Mouse (Mus musculus) midbrain, postnatal 0 days (tissue): Measurements from ENCODE around the gene Stat2. TPM values are rescaled to one million over a fixed set of nuclear protein-coding genes. Genes with fewer than 3 reads are reported as not detected.

Source experiments
- ATAC-seq: fragments of 200-750 bp; cut with Nextera tagmentation; 2 replicates; pipeline ENCODE4 v1.8.0; 2017; ENCODE audit warnings: moderate number of reproducible peaks, mild to moderate bottlenecking, moderate TSS enrichment, moderate library complexity; ENCODE audit not compliant: low FRiP score
- DNase-seq: peaks from one replicate; pipeline ENCODE4 v3.0.0-alpha.2; 2015; ENCODE audit warnings: low spot score
- H3K27ac ChIP-seq: fragments of 300-500 bp; sonication (generic); 2 replicates; pipeline ENCODE4 v1.5.1; 2014; ENCODE audit warnings: low read depth, mild to moderate bottlenecking, low read length, mixed read lengths
- H3K27me3 ChIP-seq: fragments of 300-500 bp; sonication (generic); 2 replicates; pipeline ENCODE4 v1.6.1; 2014; ENCODE audit warnings: low read length, control low read depth, mixed read lengths; ENCODE audit not compliant: insufficient read depth
- H3K36me3 ChIP-seq: fragments of 300-500 bp; sonication (generic); 2 replicates; pipeline ENCODE4 v1.6.1; 2014; ENCODE audit warnings: low read length, control low read depth, mixed read lengths; ENCODE audit not compliant: insufficient read depth
- H3K4me1 ChIP-seq: fragments of 300-500 bp; sonication (generic); 2 replicates; pipeline ENCODE4 v1.6.1; 2014; ENCODE audit warnings: mild to moderate bottlenecking, control low read depth, antibody characterized with exemption, low read length, mixed read lengths; ENCODE audit not compliant: insufficient read depth
- H3K4me2 ChIP-seq: fragments of 300-500 bp; sonication (generic); 2 replicates; pipeline ENCODE4 v1.6.1; 2014; ENCODE audit warnings: low read depth, mild to moderate bottlenecking, low read length, mixed read lengths; ENCODE audit not compliant: poor library complexity, severe bottlenecking
- H3K4me3 ChIP-seq: fragments of 300-500 bp; sonication (generic); 2 replicates; pipeline ENCODE4 v1.5.1; 2014; ENCODE audit warnings: low read depth, mild to moderate bottlenecking, low read length, moderate library complexity
- H3K9ac ChIP-seq: fragments of 300-500 bp; sonication (generic); replicated peaks from 2 replicates; pipeline ENCODE4 v1.6.1; 2014; ENCODE audit warnings: mild to moderate bottlenecking, low read length, moderate library complexity, mixed read lengths; ENCODE audit not compliant: poor library complexity, severe bottlenecking
- H3K9me3 ChIP-seq: fragments of 300-500 bp; sonication (generic); 2 replicates; pipeline ENCODE4 v1.6.1; 2016; ENCODE audit warnings: low read length, control low read depth
- CTCF ChIP-seq: IDR thresholded peaks from 2 replicates; pipeline ENCODE4 v1.5.1; 2016; ENCODE audit warnings: antibody characterized with exemption, mild to moderate bottlenecking
- WGBS: fragments of 180-500 bp; shearing (Covaris S2); extraction: QIAGEN DNeasy Blood & Tissue Kit; methylation state at CpG from one replicate; pipeline ENCODE4 v1.1.7; 2014; 5-methylcytosine and 5-hydroxymethylcytosine counted together
- polyA plus RNA-seq: library from polyadenylated mRNA; unstranded; fragments of >200 nt; fragmentation: Nextera tagmentation; extraction: Ambion mirVana; gene quantifications from 2 replicates; pipeline ENCODE4 v1.2.1, GENCODE M21; 2015
- total RNA-seq: library from RNA; depleted of rRNA; stranded (reverse); fragments of >200 nt; gene quantifications from 2 replicates; pipeline ENCODE4 v1.2.3, GENCODE M21; 2014

Stat2 gene
- total and polyA plus RNA-seq, 2 experiments from 2014 or later, result 9.8 to 12.9 TPM

DNA sequence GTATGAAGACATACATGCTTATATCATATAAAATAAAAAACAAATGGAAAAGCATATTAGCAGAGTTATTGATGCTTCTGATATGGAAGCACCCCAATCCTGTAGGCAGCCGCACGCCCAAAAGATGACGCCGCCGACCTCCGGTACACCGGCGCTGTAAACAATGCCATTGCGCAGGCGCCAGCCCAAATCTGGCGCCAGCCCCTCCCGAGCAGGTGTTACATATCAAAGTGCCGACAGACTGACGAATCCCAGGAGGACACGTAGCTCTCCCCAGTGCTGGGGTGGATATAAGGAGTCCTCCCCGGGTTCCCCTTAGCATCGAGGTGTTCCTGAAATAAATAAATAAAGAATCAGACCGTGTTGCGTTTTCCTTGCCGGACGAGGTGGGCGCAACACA, 8.1 kb upstream of the Stat2 start:
- H3K9me3 ChIP-seq, result no peaks in the 10 kb centered on the region
- no peak overlapping the region for H3K4me3 ChIP-seq
- DNase-seq (no peak), ATAC-seq (no peak)
- no peak overlapping the region for H3K27ac ChIP-seq
- 85% methylated on average over 22 of the region's 22 CpGs for WGBS
- no peaks in the 10 kb centered on the region for H3K4me1 ChIP-seq
- H3K4me2 ChIP-seq, result no peak overlapping the region
- H3K27me3 ChIP-seq, result no peaks in the 10 kb centered on the region
- TF ChIP-seq CTCF, result no peak
- H3K36me3 ChIP-seq, result no peaks in the 10 kb centered on the region
- H3K9ac ChIP-seq, result no peak overlapping the region

DNA sequence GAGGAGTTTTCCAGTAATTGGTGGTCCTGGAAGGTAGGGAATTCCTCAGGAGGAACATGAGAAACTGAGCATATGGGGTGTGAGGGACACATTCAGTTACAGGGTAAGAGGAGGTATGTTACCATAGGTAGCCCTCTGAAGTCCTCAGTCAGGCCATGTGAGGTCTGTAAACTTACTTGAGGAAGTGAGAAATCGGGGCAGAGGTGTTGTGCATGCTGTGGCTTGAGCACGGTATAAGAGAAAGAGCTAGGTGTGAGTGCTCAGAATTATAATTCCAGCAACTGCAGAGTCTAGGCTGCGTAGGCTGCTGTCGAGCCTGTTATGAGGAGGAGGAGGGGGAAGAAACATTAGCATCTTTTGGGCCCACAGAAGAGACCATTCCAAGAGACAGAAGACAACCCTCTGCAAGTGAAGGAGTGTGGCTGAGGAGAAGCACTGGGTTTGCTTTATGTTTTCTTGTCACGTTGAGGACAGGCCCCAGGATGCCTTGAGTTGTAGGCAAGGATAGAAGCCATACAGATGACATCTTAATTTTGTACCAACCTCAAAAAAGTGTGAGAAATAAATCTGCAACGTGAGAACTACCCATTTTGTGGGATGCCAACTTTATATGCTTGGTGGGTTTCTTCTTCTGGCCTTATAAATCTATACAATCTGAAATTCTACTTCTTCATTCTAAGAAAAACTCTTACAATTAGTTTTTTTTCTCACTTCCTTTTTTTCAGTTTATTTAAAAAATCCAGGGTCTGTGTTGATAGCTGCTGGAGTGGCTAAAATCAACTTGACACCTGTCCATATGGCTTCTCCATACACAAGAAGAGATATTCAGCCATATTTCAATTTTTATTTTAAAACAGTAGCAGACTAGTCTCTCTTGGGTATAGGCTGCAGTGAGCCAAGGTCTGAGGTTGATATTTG, 6.7 kb upstream of the Stat2 start:
- no peak for TF ChIP-seq CTCF
- Histone ChIP-seq H3K4me1 (no peaks in the 10 kb centered on the region), H3K9ac (no peak overlapping the region), H3K27ac (no peak overlapping the region), H3K4me2 (no peak overlapping the region), H3K36me3 (no peaks in the 10 kb centered on the region), H3K27me3 (no peaks in the 10 kb centered on the region), H3K9me3 (no peaks in the 10 kb centered on the region), H3K4me3 (no peak overlapping the region)
- no peak for ATAC-seq
- WGBS, result 80% methylated on average over 6 of the region's 6 CpGs
- DNase-seq, result no peak

DNA sequence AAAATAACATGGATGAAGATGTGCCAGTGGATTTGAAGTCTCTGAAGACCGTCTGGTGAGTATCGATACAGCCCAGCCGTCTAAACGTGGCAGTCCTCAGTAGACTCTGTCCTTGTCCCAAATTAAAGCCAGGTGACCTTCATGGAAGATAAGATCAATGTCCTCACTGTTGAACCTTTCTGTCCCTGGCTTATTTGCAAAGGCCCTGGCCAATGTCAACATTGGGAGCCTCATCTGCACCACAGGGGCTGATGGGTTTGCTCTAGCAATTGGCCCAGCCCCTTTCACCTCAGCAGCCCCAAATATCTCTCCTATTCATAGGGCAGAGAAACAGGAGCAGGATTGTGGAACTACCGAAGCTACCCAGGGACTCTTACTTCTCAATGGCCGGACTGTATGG, 2.0 kb upstream of the Stat2 start, which contains the start of gene Apof:
Apof (plus strand) TSS at position 301 of the 400 bp plus-strand sequence.
- Histone ChIP-seq H3K27ac (no peak within 1 kb of the TSS), H3K4me2 (no peak within 1 kb of the TSS), H3K27me3 (no peaks in the 10 kb centered on the region), H3K9me3 (no peaks in the 10 kb centered on the region), H3K36me3 (no peaks in the 10 kb centered on the region), H3K4me1 (no peaks in the 10 kb centered on the region), H3K4me3 (no peak within 1 kb of the TSS; the same call in 1 of the 2 replicates), H3K9ac (no peak within 1 kb of the TSS)
- WGBS, result 84% methylated on average over 6 of the region's 6 CpGs
- DNase-seq (no peak), ATAC-seq (no peak)
- TF ChIP-seq CTCF, result no peak

DNA sequence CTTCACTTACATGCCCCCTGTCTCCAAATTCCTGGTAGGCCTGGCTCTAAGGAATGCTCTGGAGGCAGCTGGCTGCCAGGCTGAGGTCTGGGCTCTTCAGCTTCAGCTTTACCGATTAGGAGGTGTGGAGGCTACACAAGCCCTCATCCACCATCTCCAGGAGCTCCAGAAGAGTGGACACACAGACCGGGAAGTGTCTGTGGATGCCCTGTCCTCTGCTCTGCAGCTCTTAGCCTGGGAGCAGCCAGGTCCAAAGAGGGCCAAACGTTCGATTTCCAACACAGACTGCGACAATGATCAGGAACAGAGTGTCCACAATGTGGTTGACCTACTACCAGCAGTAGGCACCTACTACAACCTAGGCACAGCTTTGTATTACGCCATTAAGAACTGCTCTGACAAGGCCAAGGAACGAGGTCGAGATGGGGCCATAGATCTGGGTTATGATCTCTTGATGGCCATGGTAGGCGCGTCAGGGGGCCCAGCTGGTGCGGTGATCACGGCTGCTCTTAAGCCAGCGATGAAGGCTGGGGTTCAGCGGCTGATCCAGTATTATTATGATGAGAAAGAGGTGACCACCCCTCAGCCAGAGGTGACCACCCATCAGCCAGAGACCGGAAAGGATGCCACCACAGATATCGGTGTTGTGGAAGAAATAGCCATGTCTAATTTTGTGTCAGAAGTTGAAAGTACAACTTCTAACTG, 1.0 kb upstream of the Stat2 start:
- no peaks in the 10 kb centered on the region for H3K9me3 ChIP-seq
- H3K36me3 ChIP-seq, result no peaks in the 10 kb centered on the region
- no peak for DNase-seq
- H3K27me3 ChIP-seq, result no peaks in the 10 kb centered on the region
- no peak overlapping the region for H3K27ac ChIP-seq
- ATAC-seq, result no peak
- no peaks in the 10 kb centered on the region for H3K4me1 ChIP-seq
- H3K9ac ChIP-seq, result no peak overlapping the region
- TF ChIP-seq CTCF, result no peak
- WGBS, result 93% methylated on average over 16 of the region's 16 CpGs
- H3K4me2 ChIP-seq, result peak overlapping the region; percentile 59; the same call in 1 of the 2 replicates
- H3K4me3 ChIP-seq, result peak overlapping the region; percentile 82; the same call in 1 of the 2 replicates

DNA sequence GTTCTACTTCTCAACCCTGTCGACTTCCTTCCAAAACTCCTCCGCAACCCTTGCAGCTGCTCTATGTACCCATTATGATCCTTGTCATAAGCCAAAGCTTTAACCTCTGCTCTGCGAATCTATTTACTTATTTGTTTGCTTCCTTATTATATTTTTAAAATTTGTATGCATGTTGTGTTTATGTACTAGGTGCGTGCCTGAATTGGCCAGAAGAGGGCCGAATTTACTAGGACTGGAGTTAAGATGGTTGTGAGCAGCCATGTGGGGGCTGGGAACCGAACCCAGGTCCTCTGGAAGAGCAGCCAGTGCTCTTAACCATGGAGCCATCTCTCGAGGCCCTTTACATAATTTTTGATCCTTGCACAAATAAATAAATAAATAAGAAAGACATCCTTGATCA, 507 bp downstream of the Stat2 start:
- no peaks in the 10 kb centered on the region for H3K27me3 ChIP-seq
- H3K4me3 ChIP-seq, result peak overlapping the region; percentile 82
- H3K4me1 ChIP-seq, result no peaks in the 10 kb centered on the region
- H3K4me2 ChIP-seq, result peak overlapping the region; percentile 59
- no peaks in the 10 kb centered on the region for H3K36me3 ChIP-seq
- ATAC-seq, result no peak
- peak overlapping the region; percentile 68 for H3K27ac ChIP-seq
- DNase-seq, result no peak
- TF ChIP-seq CTCF, result peak; percentile 48
- WGBS, result 44% methylated on average over 7 of the region's 7 CpGs
- H3K9ac ChIP-seq, result peak overlapping the region; percentile 68
- no peaks in the 10 kb centered on the region for H3K9me3 ChIP-seq

DNA sequence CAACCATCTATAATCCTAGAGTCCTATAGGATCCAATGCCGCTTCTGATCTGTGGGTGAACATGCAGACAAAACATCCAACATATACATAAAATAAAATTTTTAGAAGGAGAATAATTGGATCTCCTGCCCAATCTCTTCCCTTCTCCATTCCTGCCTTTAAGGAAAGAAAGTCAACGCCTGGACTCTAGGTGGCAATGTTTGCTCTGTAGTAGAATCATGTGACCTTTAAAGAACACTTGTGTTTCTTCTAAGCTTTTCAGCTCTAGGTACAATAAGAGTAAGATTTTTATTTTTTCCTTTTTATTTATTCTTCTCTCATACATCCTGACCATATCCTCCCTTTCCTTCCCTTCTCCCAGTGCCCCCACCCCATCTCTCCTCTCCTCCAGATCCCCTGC, 1.5 kb downstream of the Stat2 start:
- H3K4me2 ChIP-seq, result no peak overlapping the region
- 69% methylated on average over 2 of the region's 2 CpGs for WGBS
- ATAC-seq (no peak), DNase-seq (peak; percentile 12)
- H3K36me3 ChIP-seq, result no peaks in the 10 kb centered on the region; the same call in 1 of the 2 replicates
- H3K9ac ChIP-seq, result no peak overlapping the region
- no peaks in the 10 kb centered on the region for H3K9me3 ChIP-seq
- H3K4me1 ChIP-seq, result no peaks in the 10 kb centered on the region
- peak; percentile 45; the same call in 1 of the 2 replicates for TF ChIP-seq CTCF
- H3K4me3 ChIP-seq, result no peak overlapping the region
- H3K27me3 ChIP-seq, result no peaks in the 10 kb centered on the region
- H3K27ac ChIP-seq, result no peak overlapping the region
